Mouse (Mus musculus) layer of hippocampus, postnatal 14 days (tissue): ENCODE data around the gene Zbtb25. TPM values are rescaled to one million over a fixed set of nuclear protein-coding genes. Genes with fewer than 3 reads are reported as not detected.

ENCODE experiments used
- DNase-seq, 2 experiments: peaks; one replicate each; pipeline ENCODE4 v3.0.0; 2021 to 2022; ENCODE audit warnings: low spot score in 2 of 2, mixed read lengths in 1 of 2
- total RNA-seq, 2 experiments: library from RNA; stranded (reverse); gene quantifications; 2 replicates each; pipeline ENCODE4 v1.2.3; 2021

Gene Zbtb25
- total RNA-seq, 2 experiments from 2014 or later, result 19.2 to 22.2 TPM

- DNase-seq, result no peak
Measured at GRCm38 (mm10) chr12:76303474-76303873, 65.9 kb downstream of the Zbtb25 start.

GRCm38 (mm10) chr12:76300367-76300766, 69.0 kb downstream of the Zbtb25 start:
- no peak for DNase-seq

GRCm38 (mm10) chr12:76299361-76299906, 70.0 kb downstream of the Zbtb25 start:
- no peak for DNase-seq

GRCm38 (mm10) chr12:76297830-76298229, 71.6 kb downstream of the Zbtb25 start:
- no peak for DNase-seq

Other genes with a start within 250 kb of the Zbtb25 start
- under 1 TPM; 0.12 to 0.21 TPM for gene Esr2, start 192.3 kb downstream of the Zbtb25 start, total RNA-seq
- not detected for gene Tex21, start 122.9 kb downstream of the Zbtb25 start, total RNA-seq
- 10 to 100 TPM; 41.8 to 44.0 TPM for gene Mthfd1, start 114.3 kb downstream of the Zbtb25 start, total RNA-seq
- 10 to 100 TPM; 57.5 to 60.4 TPM for gene Akap5, start 44.7 kb downstream of the Zbtb25 start, total RNA-seq
- gene Zbtb1, start 664 bp upstream of the Zbtb25 start, total RNA-seq, result 1 to 10 TPM; 7.0 TPM
- gene Hspa2, start 34.6 kb upstream of the Zbtb25 start, total RNA-seq, result 100 to 1,000 TPM; 109 to 128 TPM
- 1 to 10 TPM; 1.1 to 3.0 TPM for gene Ppp1r36, start 47.9 kb upstream of the Zbtb25 start, total RNA-seq
- gene Plekhg3, start 161.3 kb upstream of the Zbtb25 start, total RNA-seq, result 10 to 100 TPM; 16.1 to 18.6 TPM